Mouse (Mus musculus) lung, adult 2 months (tissue): ENCODE results near the gene Lama1. TPM values are rescaled to one million over a fixed set of nuclear protein-coding genes. Genes with fewer than 3 reads are reported as not detected.
"Not testable (repeated sequence)": the region's sequence is repeated elsewhere in the genome, so short reads cannot be mapped to it uniquely, and the experiment has no call there.

Source experiments
- DNase-seq: peaks from one replicate; pipeline ENCODE4 v3.0.0; 2022
- H3K4me1 ChIP-seq: fragments of 200-500 bp; 2 replicates; pipeline ENCODE4 v1.6.1; 2011; ENCODE audit warnings: low read length; ENCODE audit not compliant: control insufficient read depth, insufficient read depth
- H3K4me3 ChIP-seq: fragments of 200-500 bp; replicated peaks from 2 replicates; pipeline ENCODE3; 2011; ENCODE audit warnings: low read depth, mild to moderate bottlenecking, control low read depth, low read length; ENCODE audit errors: extremely low read depth
- CTCF ChIP-seq: fragments of 200-500 bp; IDR thresholded peaks from 2 replicates; pipeline ENCODE4 v1.5.1; 2011; ENCODE audit warnings: mild to moderate bottlenecking, low read length, control low read depth; ENCODE audit not compliant: insufficient read depth
- POLR2A ChIP-seq: fragments of 200-500 bp; IDR thresholded peaks from 2 replicates; pipeline ENCODE4 v1.6.1; 2011; ENCODE audit warnings: low read depth, mild to moderate bottlenecking, control low read depth, low read length, borderline replicate concordance; ENCODE audit errors: extremely low read depth
- WGBS: fragments of 180-500 bp; shearing (Covaris S2); methylation state at CpG from one replicate; pipeline ENCODE4 v1.1.7; 2018; 5-methylcytosine and 5-hydroxymethylcytosine counted together
- polyA plus RNA-seq: library from polyadenylated mRNA; depleted of rRNA; stranded (reverse); fragments of >200 nt; gene quantifications from 2 replicates; pipeline ENCODE4 v1.2.3, GENCODE M21; 2012

The Lama1 gene
- polyA plus RNA-seq, 1 experiment = 0.17 TPM

- no peak overlapping the region for H3K4me3 ChIP-seq
- H3K4me1 ChIP-seq = no peaks in the 10 kb centered on the region
- WGBS = 61% methylated on average over 12 of the region's 12 CpGs
- no peak for TF ChIP-seq CTCF
- TF ChIP-seq POLR2A = no peak
- no peak for DNase-seq
Measured at GRCm38 (mm10) chr17:67733516-67733915, 36.5 kb downstream of the Lama1 start.

DNA sequence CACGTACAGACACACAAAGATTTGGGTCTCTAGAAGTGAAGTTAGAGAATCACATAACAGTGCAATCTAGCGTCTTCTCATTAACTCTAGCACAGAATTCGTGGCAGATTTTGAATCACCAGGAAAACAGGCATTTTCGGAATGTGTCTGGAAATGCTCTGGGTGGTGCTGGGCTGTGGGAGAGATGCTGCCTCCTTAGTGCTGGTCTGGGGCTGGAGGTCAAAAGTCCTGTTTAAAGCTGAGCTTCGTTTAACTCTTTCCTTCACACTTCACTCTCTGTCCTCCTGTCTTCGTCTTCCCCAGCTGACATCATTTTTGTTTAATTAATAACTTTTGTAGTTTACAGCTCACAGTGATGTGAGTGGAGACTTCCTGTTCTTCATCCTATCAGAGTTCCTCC is 38.7 kb downstream of the Lama1 start:
- no peak for TF ChIP-seq POLR2A
- no peak for TF ChIP-seq CTCF
- WGBS = 52% methylated on average over 6 of the region's 6 CpGs
- no peak for DNase-seq
- H3K4me1 ChIP-seq = no peaks in the 10 kb centered on the region
- no peak overlapping the region for H3K4me3 ChIP-seq

DNA sequence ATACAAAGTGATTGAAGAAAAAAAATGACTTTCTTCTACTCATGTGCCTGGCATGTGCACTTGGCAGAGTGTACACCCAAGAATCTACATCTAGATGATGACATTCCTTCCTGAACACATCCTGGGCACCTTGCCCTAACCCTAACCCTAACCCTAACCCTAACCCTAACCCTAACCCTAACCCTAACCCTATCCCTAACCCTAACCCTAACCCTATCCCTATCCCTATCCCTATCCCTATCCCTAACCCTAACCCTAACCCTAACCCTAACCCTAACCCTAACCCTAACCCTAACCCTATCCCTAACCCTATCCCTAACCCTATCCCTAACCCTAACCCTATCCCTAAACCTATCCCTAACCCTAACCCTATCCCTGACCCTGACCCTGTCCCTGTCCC is 44.2 kb downstream of the Lama1 start:
- H3K4me1 ChIP-seq, DNase-seq, H3K4me3 ChIP-seq: not testable (repeated sequence)

DNA sequence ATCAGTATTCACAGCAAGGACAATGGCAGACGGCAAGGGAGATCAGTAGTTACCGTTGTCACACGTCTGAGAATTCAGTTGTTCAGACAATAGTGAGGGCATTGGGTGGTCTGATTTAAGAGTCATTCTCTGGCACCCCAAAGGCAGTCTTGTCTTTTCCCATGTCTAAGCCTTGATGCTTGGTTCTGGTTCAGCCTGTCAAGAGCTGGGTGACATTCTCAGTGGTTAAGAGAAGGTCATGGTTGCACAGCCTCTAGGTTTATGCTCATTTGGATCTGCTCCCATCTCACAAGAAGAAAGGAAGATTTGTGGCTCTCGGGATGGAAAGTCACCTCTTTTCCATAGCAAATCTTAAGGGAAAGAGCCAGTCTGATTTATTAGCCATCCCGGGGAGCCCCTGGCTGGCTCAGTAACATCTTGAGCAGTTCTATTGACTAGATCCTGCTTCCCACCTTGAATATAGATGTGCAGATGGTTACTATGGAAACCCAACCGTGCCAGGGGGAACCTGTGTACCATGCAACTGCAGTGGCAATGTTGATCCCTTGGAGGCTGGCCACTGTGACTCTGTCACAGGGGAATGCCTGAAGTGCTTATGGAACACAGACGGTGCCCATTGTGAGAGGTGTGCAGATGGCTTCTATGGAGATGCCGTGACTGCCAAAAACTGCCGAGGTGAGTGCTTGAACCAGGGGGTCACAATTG is 67.3 kb downstream of the Lama1 start:
- WGBS = 90% methylated on average over 9 of the region's 9 CpGs
- H3K4me3 ChIP-seq = no peak overlapping the region
- no peak for TF ChIP-seq CTCF
- TF ChIP-seq POLR2A = no peak

GRCm38 (mm10) chr17:67773608-67774007 is 76.5 kb downstream of the Lama1 start:
- H3K4me1 ChIP-seq = no peaks in the 10 kb centered on the region
- H3K4me3 ChIP-seq = no peak overlapping the region
- no peak for DNase-seq
- no peak for TF ChIP-seq CTCF
- no peak for TF ChIP-seq POLR2A
- WGBS = 70% methylated on average over 8 of the region's 8 CpGs

More for the DNA sequence above, 67.3 kb downstream of the Lama1 start:
- H3K4me1 ChIP-seq = no peaks in the 10 kb centered on the region
- no peak for DNase-seq

- 67% methylated on average over 9 of the region's 9 CpGs for WGBS
- TF ChIP-seq CTCF (no peak), POLR2A (no peak)
- DNase-seq = no peak
- Histone ChIP-seq H3K4me3 (no peak overlapping the region), H3K4me1 (no peaks in the 10 kb centered on the region)
Measured at GRCm38 (mm10) chr17:67776764-67777163, 79.7 kb downstream of the Lama1 start.

DNA sequence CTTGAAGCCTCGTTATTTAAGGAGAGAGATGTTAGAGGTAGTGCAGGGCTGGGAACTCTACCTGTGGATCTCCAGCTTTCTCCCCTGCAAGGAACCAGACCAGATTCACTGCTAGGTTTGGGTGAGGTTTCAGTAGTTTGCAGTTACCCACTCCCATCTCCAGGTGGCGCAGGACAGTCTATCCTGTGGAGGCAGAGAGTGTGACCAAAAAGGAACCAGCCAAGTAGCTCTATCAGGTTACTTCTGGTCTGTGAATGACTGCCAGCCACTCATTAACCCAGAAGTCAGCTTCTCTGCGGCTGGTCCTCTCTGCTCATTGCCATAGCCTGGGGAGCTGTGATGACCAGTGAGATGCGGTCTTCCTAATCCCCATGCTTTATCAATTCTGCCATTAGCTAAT is 82.8 kb downstream of the Lama1 start:
- H3K4me1 ChIP-seq = no peaks in the 10 kb centered on the region
- H3K4me3 ChIP-seq = no peak overlapping the region
- TF ChIP-seq POLR2A = no peak
- peak; percentile 61 for TF ChIP-seq CTCF
- WGBS = 63% methylated on average over 4 of the region's 4 CpGs
- peak; percentile 24 for DNase-seq

- no peak for DNase-seq
- TF ChIP-seq CTCF = no peak
- TF ChIP-seq POLR2A = no peak
- H3K4me1 ChIP-seq = no peaks in the 10 kb centered on the region
- no peak overlapping the region for H3K4me3 ChIP-seq
- WGBS = 90% methylated on average over 10 of the region's 10 CpGs
Measured at GRCm38 (mm10) chr17:67791091-67791490, 94.0 kb downstream of the Lama1 start.

DNA sequence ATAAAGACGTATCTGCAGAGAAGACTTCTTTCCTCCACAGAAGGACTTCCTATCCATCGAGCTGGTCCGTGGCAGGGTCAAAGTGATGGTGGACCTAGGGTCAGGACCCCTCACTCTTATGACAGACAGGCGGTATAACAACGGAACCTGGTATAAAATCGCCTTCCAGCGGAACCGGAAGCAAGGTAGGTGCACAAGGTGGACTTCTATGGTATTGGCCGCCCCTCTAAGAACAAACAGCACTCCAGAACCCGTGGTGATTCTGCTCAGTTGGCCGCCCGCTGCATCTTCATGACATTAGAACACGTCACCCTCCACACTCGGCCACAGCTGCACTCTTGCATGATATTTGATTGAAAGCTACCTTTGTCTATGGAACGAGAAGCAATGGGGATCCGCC is 112.1 kb downstream of the Lama1 start:
- no peak overlapping the region for H3K4me3 ChIP-seq
- WGBS = 93% methylated on average over 16 of the region's 16 CpGs
- TF ChIP-seq CTCF (no peak), POLR2A (no peak)
- H3K4me1 ChIP-seq = no peaks in the 10 kb centered on the region
- no peak for DNase-seq

GRCm38 (mm10) chr17:67813666-67814065 is 116.6 kb downstream of the Lama1 start:
- Histone ChIP-seq H3K4me3 (no peak overlapping the region), H3K4me1 (no peaks in the 10 kb centered on the region)
- no peak for DNase-seq
- 94% methylated on average over 6 of the region's 6 CpGs for WGBS
- no peak for TF ChIP-seq CTCF
- no peak for TF ChIP-seq POLR2A

DNA sequence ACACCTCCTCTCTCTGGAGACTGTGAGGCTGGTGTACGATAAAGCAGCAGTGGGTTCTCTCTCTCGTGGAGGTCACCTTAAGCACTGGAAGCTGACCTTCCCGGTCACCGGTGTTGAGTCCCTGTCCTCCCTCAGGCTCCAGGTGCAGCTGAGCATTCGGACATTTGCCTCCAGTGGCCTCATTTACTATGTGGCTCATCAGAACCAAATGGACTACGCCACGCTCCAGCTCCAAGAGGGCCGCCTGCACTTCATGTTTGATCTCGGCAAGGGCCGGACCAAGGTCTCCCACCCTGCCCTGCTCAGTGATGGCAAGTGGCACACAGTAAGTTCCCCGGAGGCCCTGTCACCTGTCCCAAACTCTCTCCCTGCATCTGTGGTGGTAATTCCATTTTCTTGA is 118.7 kb downstream of the Lama1 start:
- TF ChIP-seq POLR2A = no peak
- no peak for TF ChIP-seq CTCF
- H3K4me3 ChIP-seq = no peak overlapping the region
- DNase-seq = no peak
- no peaks in the 10 kb centered on the region for H3K4me1 ChIP-seq
- WGBS = 93% methylated on average over 11 of the region's 11 CpGs
